Mouse (Mus musculus) cortical plate, adult 2 months (tissue): ENCODE results near the gene Gcg. TPM values are rescaled to one million over a fixed set of nuclear protein-coding genes. Genes with fewer than 3 reads are reported as not detected.

Experiments used
- H3K27ac ChIP-seq: fragments of 200-500 bp; 2 replicates; pipeline ENCODE4 v1.5.1; 2012; ENCODE audit warnings: low read length, control low read depth, inconsistent platforms; ENCODE audit not compliant: insufficient read depth
- H3K4me1 ChIP-seq: fragments of 200-500 bp; 2 replicates; pipeline ENCODE4 v1.6.1; 2011; ENCODE audit warnings: low read length; ENCODE audit not compliant: control insufficient read depth, insufficient read depth
- H3K4me3 ChIP-seq: fragments of 200-500 bp; 2 replicates; pipeline ENCODE4 v1.5.1; 2011; ENCODE audit warnings: mild to moderate bottlenecking, low read length, control low read depth; ENCODE audit not compliant: insufficient read depth
- CTCF ChIP-seq: fragments of 200-500 bp; IDR thresholded peaks from 2 replicates; pipeline ENCODE4 v1.5.1; 2011; ENCODE audit warnings: mild to moderate bottlenecking, control low read depth, low read length; ENCODE audit not compliant: insufficient read depth; ENCODE audit errors: extremely low read depth
- POLR2A ChIP-seq: fragments of 200-500 bp; IDR thresholded peaks from 2 replicates; pipeline ENCODE4 v1.6.1; 2011; ENCODE audit warnings: mild to moderate bottlenecking, low read length, control low read depth; ENCODE audit not compliant: insufficient read depth; ENCODE audit errors: extremely low read depth
- polyA plus RNA-seq: library from polyadenylated mRNA; depleted of rRNA; stranded (reverse); fragments of >200 nt; gene quantifications from 2 replicates; pipeline ENCODE4 v1.2.3, GENCODE M21; 2012; rRNA removed

The Gcg gene
- not detected in 2 replicates for polyA plus RNA-seq

GRCm38 (mm10) chr2:62483550-62483949 lies at the start of gene Gcg:
Gcg (minus strand) TSS chr2:62483650.
- no peak within 1 kb of the TSS for H3K27ac ChIP-seq
- no peak for TF ChIP-seq CTCF
- H3K4me1 ChIP-seq: no peaks in the 10 kb centered on the region
- no peak within 1 kb of the TSS for H3K4me3 ChIP-seq

- Histone ChIP-seq H3K4me1 (peaks cover 2% of the 10 kb centered on the region), H3K4me3 (no peak overlapping the region), H3K27ac (no peak overlapping the region)
- no peak for TF ChIP-seq POLR2A
- no peak for TF ChIP-seq CTCF
Observed at GRCm38 (mm10) chr2:62531065-62531464, 47.6 kb upstream of the Gcg start.

GRCm38 (mm10) chr2:62526399-62526798 lies 42.9 kb upstream of the Gcg start:
- Histone ChIP-seq H3K27ac (peak overlapping the region; percentile 93; the same call in 1 of the 2 replicates), H3K4me3 (no peak overlapping the region), H3K4me1 (peaks cover 2% of the 10 kb centered on the region)
- no peak for TF ChIP-seq POLR2A
- no peak for TF ChIP-seq CTCF

- H3K4me1 ChIP-seq: peaks cover 2% of the 10 kb centered on the region; the same call in 1 of the 2 replicates
- H3K4me3 ChIP-seq: no peak overlapping the region
- no peak overlapping the region for H3K27ac ChIP-seq
- TF ChIP-seq CTCF: no peak
- TF ChIP-seq POLR2A: no peak
Observed at GRCm38 (mm10) chr2:62517790-62518189, 34.3 kb upstream of the Gcg start.

- no peak overlapping the region; the same call in 1 of the 2 replicates for H3K27ac ChIP-seq
- H3K4me3 ChIP-seq: no peak overlapping the region
Observed at GRCm38 (mm10) chr2:62514477-62514876, 31.0 kb upstream of the Gcg start.

GRCm38 (mm10) chr2:62513477-62513876 lies 30.0 kb upstream of the Gcg start:
- peaks cover 2% of the 10 kb centered on the region; the same call in 1 of the 2 replicates for H3K4me1 ChIP-seq
- TF ChIP-seq CTCF (no peak), POLR2A (no peak)
- H3K4me3 ChIP-seq: no peak overlapping the region
- H3K27ac ChIP-seq: peak overlapping the region; percentile 70; the same call in 1 of the 2 replicates

More at GRCm38 (mm10) chr2:62514477-62514876, 31.0 kb upstream of the Gcg start:
- TF ChIP-seq CTCF (no peak), POLR2A (no peak)
- H3K4me1 ChIP-seq: peaks cover 2% of the 10 kb centered on the region; the same call in 1 of the 2 replicates

- Histone ChIP-seq H3K4me3 (no peak overlapping the region), H3K27ac (no peak overlapping the region), H3K4me1 (peaks cover 3% of the 10 kb centered on the region; the same call in 1 of the 2 replicates)
- TF ChIP-seq CTCF: no peak
- no peak for TF ChIP-seq POLR2A
Observed at GRCm38 (mm10) chr2:62507130-62507529, 23.7 kb upstream of the Gcg start.

- TF ChIP-seq POLR2A (no peak), CTCF (no peak)
Observed at GRCm38 (mm10) chr2:62506441-62506840, 23.0 kb upstream of the Gcg start.

GRCm38 (mm10) chr2:62504269-62504796 lies 20.9 kb upstream of the Gcg start:
- Histone ChIP-seq H3K4me1 (peaks cover 3% of the 10 kb centered on the region; the same call in 1 of the 2 replicates), H3K4me3 (no peak overlapping the region), H3K27ac (0 out of 2 replicates have a peak overlapping the region, but pooled peaks have one; percentile 8)
- TF ChIP-seq POLR2A: no peak
- TF ChIP-seq CTCF: no peak

More at GRCm38 (mm10) chr2:62506441-62506840, 23.0 kb upstream of the Gcg start:
- Histone ChIP-seq H3K4me1 (peaks cover 3% of the 10 kb centered on the region; the same call in 1 of the 2 replicates), H3K4me3 (no peak overlapping the region), H3K27ac (no peak overlapping the region)

GRCm38 (mm10) chr2:62503326-62503725 lies 19.9 kb upstream of the Gcg start:
- TF ChIP-seq CTCF: no peak
- no peak for TF ChIP-seq POLR2A
- Histone ChIP-seq H3K4me1 (peaks cover 3% of the 10 kb centered on the region; the same call in 1 of the 2 replicates), H3K27ac (peak overlapping the region; percentile 64; the same call in 1 of the 2 replicates), H3K4me3 (no peak overlapping the region)
